Mouse (Mus musculus) cerebellum, postnatal 25 days (tissue): ENCODE measurements at regions not wholly inside any gene's neighbourhood (a gene's known extent, or its start where the extent isn't known, plus 50 kb on each side); places are given as distances from the start of the nearest gene placed in this dataset.

Source experiments
- DNase-seq, 2 experiments: peaks; one replicate each; pipeline ENCODE4 v3.0.0; 2021; ENCODE audit warnings: mixed read lengths in 2 of 2

- DNase-seq, result no peak
Measured at GRCm38 (mm10) chr2:57916375-57917023, 81.2 kb upstream of the Galnt5 start.

- DNase-seq, result peak in 1 of 2 experiments; percentile 35
Measured at GRCm38 (mm10) chr2:57917721-57918120, 80.0 kb upstream of the Galnt5 start.

- peak; percentile 53 to 73 for DNase-seq
Measured at GRCm38 (mm10) chr2:57919102-57919731, 78.5 kb upstream of the Galnt5 start.

- peak in 1 of 2 experiments; percentile 45 for DNase-seq
Measured at GRCm38 (mm10) chr2:57934062-57934822, 63.4 kb upstream of the Galnt5 start.
